Mouse (Mus musculus) cortical plate, adult 2 months (tissue): ENCODE data around the gene Elmsan1. TPM values are rescaled to one million over a fixed set of nuclear protein-coding genes. Genes with fewer than 3 reads are reported as not detected.

Experiments
- H3K27ac ChIP-seq: fragments of 200-500 bp; 2 replicates; pipeline ENCODE4 v1.5.1; 2012; ENCODE audit warnings: low read length, control low read depth, inconsistent platforms; ENCODE audit not compliant: insufficient read depth
- H3K4me1 ChIP-seq: fragments of 200-500 bp; 2 replicates; pipeline ENCODE4 v1.6.1; 2011; ENCODE audit warnings: low read length; ENCODE audit not compliant: control insufficient read depth, insufficient read depth
- H3K4me3 ChIP-seq: fragments of 200-500 bp; 2 replicates; pipeline ENCODE4 v1.5.1; 2011; ENCODE audit warnings: mild to moderate bottlenecking, low read length, control low read depth; ENCODE audit not compliant: insufficient read depth
- CTCF ChIP-seq: fragments of 200-500 bp; IDR thresholded peaks from 2 replicates; pipeline ENCODE4 v1.5.1; 2011; ENCODE audit warnings: mild to moderate bottlenecking, control low read depth, low read length; ENCODE audit not compliant: insufficient read depth; ENCODE audit errors: extremely low read depth
- POLR2A ChIP-seq: fragments of 200-500 bp; IDR thresholded peaks from 2 replicates; pipeline ENCODE4 v1.6.1; 2011; ENCODE audit warnings: mild to moderate bottlenecking, low read length, control low read depth; ENCODE audit not compliant: insufficient read depth; ENCODE audit errors: extremely low read depth
- polyA plus RNA-seq: library from polyadenylated mRNA; depleted of rRNA; stranded (reverse); fragments of >200 nt; gene quantifications from 2 replicates; pipeline ENCODE4 v1.2.3, GENCODE M21; 2012

The Elmsan1 gene
- polyA plus RNA-seq, 1 experiment, result 6.9 TPM

DNA sequence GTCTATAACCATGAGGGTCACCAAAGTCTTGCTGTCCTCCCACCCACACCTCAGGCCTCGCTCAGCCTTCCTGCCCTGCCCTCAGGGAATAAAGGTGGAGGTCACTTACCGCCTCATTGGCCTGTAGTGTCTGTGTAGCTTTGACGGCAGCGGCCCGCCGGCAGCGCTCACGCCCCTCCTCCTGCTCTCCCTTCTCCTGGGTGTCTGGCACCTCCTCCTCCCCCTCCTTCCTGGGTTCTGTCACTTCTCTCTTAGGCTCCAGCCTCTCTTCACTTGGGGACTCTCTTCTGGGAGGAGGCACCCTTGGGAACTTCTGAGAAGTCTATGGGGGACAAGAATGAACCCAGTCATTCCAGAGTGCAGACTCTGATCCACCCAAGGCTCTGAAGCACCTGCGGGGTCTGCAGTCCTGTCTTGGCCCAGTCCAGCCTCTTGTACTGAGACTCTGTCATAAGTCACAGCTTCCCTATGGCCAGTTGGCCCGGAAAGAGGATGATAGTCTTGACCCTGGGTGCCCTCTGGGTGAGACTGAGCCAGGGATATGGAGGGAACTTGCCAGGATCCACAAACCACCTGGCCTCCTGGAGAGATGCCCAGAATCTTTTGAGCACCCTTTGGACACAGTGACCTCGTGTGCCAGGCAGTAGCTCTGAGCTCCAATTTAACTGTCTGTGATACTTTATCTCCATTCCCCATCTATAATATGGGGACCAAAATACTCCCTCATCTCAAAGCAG lies 63.7 kb downstream of the Elmsan1 start:
- H3K4me1 ChIP-seq, result no peaks in the 10 kb centered on the region; the same call in 1 of the 2 replicates
- no peak overlapping the region for H3K4me3 ChIP-seq
- H3K27ac ChIP-seq, result no peak overlapping the region
- TF ChIP-seq CTCF, result no peak
- no peak for TF ChIP-seq POLR2A

DNA sequence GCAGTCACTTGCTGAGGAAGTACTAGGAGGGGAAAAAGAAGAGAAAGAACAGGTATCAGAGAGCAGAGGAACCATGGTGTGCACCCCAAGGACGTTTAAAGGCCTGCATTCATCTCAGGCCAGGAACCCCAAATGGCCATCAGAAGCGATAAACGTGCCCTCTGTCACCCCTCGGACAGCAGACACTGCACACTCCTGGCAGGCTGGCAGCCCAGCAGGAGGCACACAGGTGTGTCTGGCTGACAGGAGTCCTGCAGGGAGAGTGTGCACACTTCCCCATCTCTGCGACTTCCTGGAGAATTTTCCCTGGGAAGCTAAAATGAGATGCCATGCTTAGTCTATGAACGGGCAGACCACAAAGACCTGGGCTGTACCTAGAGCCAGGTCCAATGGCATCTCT lies 65.3 kb downstream of the Elmsan1 start:
- TF ChIP-seq POLR2A (no peak), CTCF (no peak)
- H3K4me1 ChIP-seq, result no peaks in the 10 kb centered on the region; the same call in 1 of the 2 replicates
- no peak overlapping the region for H3K4me3 ChIP-seq
- H3K27ac ChIP-seq, result no peak overlapping the region

DNA sequence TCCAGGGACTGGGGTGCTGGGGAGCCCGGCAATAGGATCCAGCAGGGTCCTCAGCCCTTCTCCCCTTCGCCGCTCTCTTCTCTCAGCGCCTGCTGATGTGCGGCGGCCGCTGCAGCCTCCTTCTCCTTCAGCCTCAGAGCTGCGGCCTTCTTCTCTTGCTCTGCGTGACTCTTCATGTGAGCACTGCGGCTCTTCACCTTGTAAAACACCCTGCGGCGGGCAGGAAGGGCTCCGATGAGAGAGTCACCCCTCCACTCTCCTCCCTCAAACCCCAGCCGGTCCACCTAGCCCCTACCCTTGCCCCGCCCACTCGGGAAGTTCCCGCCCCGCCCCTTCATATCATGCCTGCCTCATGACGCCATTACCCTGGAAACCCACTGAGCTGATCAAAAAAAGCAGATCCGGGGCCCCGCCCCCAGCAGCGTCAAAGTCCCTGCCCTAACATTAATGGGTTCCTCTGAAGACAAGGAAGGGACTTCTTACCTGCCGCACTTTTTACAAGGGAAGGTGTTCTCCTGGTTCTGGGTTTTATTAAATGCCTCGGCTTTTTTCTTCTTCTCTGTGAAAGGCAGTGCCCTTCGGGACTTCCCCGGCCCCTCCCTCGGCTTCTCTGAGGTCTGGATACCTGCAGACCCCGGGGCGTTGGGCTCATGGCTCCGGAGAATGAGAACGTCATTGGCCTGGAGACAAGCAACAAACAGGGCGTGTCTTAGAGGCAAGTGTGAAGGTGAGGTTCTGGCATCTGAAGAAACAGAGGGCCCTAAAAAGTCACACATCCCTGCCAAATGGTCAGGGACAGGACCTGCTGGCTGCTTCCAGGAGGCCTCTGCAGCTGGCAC lies 66.1 kb downstream of the Elmsan1 start:
- Histone ChIP-seq H3K27ac (no peak overlapping the region), H3K4me1 (no peaks in the 10 kb centered on the region; the same call in 1 of the 2 replicates), H3K4me3 (no peak overlapping the region)
- no peak for TF ChIP-seq POLR2A
- TF ChIP-seq CTCF, result no peak

DNA sequence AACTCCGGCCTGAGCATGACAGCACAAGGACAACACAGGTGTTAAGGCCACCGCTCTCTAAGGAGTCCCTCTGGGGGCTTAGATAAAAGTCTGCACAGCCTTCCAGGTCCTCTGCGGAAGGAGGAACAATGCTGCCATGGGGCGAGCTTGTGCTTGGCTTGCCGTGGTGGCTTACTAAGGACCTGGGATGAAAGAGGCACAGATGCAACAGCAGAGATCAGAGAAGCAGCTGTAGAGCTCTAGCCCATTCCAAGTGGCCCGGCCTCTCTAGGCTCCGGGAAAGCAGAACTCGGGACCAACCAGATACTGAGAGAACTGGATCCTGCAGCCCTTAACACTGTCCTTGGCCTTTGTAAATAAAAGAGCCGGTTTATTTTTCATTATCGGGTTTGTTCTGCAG lies 66.8 kb downstream of the Elmsan1 start:
- Histone ChIP-seq H3K4me1 (no peaks in the 10 kb centered on the region; the same call in 1 of the 2 replicates), H3K4me3 (no peak overlapping the region), H3K27ac (no peak overlapping the region)
- TF ChIP-seq CTCF (no peak), POLR2A (no peak)

DNA sequence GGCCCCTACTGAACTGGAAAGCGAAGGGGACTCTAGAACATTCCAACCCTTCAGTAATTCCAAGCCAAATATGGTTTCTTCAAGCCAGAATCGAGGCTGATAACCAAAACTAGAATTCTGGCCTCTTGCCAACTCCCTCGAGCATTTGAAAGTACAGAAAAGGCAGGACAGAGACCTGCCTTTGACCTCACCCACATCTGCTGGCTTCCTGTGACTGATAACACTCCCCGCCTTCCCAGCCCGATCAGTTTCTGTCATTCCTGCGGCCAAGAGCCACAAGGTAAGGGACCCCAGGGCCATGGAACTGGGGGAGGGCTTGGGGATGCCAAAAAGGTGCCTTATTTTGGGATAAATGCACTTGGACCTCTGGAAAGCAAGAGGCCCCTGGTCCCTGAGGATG lies 67.7 kb downstream of the Elmsan1 start:
- H3K4me1 ChIP-seq, result no peaks in the 10 kb centered on the region; the same call in 1 of the 2 replicates
- no peak overlapping the region for H3K27ac ChIP-seq
- H3K4me3 ChIP-seq, result no peak overlapping the region
- TF ChIP-seq POLR2A (no peak), CTCF (no peak)

DNA sequence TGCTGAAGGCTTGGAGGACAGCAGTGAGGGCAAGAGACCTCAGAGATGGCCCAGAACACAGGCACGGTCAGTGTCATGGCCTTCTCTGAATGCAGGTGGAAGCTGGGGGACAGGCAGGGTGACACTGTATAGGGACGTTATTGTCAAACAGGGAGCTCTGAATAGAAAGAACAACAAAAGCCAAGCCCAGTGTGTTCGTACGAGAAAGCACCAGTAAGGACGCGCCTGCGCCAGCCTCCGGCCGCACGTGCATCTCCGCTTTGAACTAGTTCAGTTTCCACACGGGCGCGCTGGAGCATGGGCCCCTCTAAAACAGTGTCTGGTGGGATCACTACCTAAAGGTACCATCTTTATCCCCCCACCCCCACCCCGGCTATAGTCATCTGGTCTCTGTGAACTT lies 68.7 kb downstream of the Elmsan1 start:
- Histone ChIP-seq H3K27ac (no peak overlapping the region), H3K4me3 (no peak overlapping the region), H3K4me1 (no peaks in the 10 kb centered on the region; the same call in 1 of the 2 replicates)
- TF ChIP-seq CTCF (no peak), POLR2A (no peak)

DNA sequence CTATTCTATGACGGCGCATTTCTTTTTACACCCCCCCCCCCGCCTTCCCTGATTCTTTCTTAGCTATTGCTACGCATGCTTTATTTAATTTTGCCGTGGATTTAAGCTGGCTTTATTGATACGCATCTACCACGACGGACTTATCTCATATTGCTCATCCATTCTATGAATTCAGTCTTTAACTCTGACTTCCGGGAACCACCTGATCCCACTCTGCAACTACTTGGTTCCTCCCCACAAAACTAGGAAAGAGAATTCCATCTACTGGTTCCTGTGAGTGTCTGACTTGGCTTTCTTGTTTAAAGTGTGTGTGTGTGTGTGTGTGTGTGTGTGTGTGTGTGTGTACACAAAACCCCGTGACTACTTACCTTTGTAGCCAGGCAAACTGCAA lies 70.1 kb downstream of the Elmsan1 start:
- H3K4me3 ChIP-seq, result peak overlapping the region; percentile 65
- H3K4me1 ChIP-seq, result no peaks in the 10 kb centered on the region; the same call in 1 of the 2 replicates
- peak overlapping the region; percentile 35; the same call in 1 of the 2 replicates for H3K27ac ChIP-seq
- TF ChIP-seq CTCF (no peak), POLR2A (no peak)

DNA sequence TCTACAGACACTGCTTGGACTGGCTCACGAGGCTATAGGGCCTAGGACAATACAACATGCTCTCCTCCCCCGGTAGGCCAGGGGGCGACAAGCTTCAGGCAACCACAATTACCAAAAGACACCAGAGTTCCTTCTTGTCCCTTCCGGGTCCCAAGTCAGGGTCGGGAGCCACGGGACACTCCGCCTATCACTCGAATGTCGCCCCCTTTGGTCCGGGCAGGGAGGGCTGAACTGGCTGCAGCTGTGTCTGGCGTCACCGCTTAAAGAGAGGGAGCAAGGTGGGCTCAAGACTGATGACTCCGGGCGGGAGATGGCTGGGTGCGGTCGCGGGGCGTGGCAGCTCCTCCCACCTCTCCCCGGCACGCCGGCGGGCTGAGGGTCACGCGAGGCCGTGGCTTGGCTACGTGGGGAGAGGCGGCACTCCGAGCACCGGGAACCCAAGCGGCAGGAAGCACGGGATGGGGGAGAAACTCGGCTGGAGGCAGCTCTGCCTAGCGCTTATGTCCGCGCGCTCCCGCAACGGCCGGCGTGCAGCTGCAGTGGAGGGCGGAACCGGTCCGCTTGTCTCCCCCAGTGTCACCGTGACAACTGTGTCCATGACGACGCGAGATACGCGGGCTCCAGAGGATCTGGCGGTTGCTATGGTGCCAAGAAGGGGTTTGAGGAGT lies 70.6 kb downstream of the Elmsan1 start, which contains the start of gene Pnma1:
TSS of gene Pnma1 (minus strand) at position 536 of the 668 bp plus-strand sequence.
- TF ChIP-seq CTCF (0 out of 2 replicates have a peak, but pooled peaks have one; percentile 6), POLR2A (peak; percentile 35; the same call in 1 of the 2 replicates)

DNA sequence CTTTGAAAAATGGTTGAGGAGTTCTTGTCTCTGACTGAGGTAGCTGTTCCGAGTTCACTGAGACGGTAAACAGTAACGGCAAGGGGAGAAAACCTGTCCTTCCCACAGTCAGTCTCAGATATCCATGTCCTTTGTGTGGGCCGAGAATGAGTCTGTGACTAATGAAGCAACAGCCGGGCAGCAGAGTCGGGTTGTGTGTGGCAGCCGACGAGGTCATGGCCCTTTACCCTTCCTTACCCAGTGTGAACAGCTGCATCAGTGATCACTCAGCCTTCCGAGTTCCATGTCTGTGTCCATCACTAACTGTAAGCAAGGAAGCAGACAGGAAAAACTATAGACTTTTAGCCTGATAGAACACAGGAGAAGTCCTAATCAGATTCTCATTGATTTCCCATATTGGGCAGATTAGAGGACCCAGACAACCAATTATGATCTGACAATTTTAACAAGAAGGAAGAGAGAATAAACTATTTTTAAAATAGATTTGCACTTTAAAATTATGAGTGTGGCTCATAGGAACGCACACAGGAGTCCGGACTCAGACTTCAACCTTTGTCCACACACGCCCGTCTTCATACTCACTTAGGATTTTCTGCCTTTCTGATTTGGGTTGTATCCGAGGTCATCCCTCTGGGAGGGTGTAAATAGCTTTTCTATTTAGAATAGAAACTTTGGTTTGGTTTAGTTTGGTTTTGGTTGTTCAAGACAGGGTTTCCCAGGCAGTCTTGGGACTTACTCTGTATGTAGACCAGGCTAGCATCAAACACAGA lies 76.2 kb downstream of the Elmsan1 start:
- Histone ChIP-seq H3K4me3 (no peak overlapping the region), H3K27ac (no peak overlapping the region), H3K4me1 (no peaks in the 10 kb centered on the region)
- no peak for TF ChIP-seq CTCF
- no peak for TF ChIP-seq POLR2A

More for the DNA sequence above, 70.6 kb downstream of the Elmsan1 start, which contains the start of gene Pnma1:
- peak within 1 kb of the TSS; percentile 65 for H3K4me3 ChIP-seq
- peak within 1 kb of the TSS; percentile 57 for H3K27ac ChIP-seq
- H3K4me1 ChIP-seq, result no peaks in the 10 kb centered on the region; the same call in 1 of the 2 replicates
